Mouse (Mus musculus) T-helper 17 cell (primary cell): ENCODE measurements around the gene Ttc39d.

Source experiments
- in situ Hi-C, 2 experiments: fragments of 300-600 bp; cut with MboI, MseI; formaldehyde crosslinking; loops; 1 replicate in 1 of 2; 2 replicates in 1 of 2; pipeline ENCODE4 v1.15.1; 2025; ENCODE audit warnings: high pct_unique_total_duplicates in 2 of 2

Gene Ttc39d

DNA sequence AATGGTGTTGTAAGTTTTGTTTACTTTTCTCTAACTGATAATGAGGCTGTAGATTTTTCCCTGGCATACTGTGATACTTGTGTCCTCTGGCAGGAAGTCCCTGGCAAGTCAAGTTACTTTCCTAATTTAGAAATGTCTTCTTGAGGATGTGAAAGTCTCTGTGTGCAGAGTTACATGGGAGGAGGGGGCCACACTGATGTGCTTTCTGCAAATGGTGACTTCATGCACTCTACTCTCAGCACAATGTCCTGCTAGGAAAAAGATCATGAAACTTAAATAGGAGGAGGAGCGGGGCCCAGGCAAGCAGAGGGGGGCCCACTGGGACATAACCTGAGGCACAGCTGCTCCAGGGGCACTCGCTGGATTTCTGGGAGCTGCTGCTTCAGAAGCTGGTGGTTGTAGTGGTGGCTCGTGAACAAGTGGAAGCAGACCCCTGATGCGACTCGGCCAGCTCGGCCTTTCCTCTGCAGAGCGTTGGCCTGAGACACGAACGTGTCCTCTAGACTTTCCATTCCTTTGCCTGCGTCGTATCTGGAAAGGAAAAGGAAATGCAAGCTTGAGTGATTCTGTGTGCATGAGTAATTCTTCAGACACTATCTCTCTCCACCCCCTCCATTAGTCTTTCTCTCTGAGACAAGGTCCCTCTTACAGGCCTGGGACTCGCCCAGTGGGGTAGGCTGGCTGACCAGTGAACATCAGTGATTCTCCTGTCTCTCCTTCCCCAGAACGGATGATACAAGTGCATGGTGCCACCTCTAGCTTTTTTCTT is 45.7 kb downstream of the Ttc39d start:
- in situ Hi-C loops: no loop called here

DNA sequence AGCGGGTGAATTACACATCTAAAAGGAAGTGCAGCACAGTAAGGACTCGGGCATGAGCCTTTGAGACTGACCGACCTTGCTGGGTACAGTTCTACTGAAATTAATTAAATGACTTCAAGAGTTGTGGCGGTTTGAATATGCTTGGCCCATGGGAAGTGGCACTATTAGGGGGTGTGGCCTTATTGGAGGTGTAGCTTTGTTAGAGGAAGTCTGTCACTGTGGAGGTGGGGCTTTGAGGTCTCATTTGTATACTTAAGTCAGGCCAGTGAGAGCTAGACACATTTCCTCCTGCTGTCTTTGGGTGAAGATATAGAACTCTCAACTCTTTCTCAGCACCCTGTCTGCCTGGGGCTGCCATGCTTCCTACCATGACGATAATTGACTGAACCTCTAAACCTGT is 47.2 kb downstream of the Ttc39d start:
- in situ Hi-C loops: no loop called here

DNA sequence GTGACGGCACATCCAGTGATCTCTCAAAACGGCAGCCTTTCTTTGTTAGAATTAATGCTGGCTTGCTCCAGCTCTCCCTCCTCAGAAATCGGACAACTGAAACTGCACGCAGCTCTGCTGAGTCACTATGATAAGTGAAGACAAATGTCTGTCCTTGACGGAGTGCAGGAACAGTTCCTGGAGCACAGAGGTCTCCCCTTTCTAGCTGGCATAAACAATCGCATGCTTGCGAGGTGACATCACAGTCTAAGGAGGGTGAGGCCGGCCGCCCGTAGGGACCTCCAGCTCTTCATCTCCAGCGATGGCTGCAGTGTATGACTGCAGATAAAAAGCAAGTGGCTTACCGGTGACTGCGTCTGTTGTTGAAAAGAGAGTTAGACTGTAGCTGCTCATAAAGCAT is 47.9 kb downstream of the Ttc39d start:
- in situ Hi-C loops: no loop called here

DNA sequence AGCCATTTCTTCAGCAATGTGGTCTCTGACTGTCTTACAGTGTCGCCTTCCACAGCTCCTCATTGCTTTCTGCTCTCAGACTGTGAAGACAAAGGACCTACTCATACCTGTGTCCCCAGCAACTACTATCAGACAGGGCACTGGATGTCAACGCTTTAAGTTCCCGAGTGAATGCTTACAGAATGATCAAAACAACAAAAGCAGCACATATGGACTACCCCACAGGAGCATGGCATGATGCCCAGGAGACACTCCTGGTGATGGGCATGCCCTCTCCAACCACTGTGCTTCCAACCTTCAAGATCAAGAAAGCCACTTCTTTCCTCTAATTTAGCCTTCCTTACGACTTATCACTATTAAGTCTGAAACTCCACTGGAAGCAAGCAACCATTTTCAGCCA is 59.8 kb downstream of the Ttc39d start:
- in situ Hi-C loops: no loop called here
